Mouse (Mus musculus): ENCODE measurements around the gene Stac3. TPM values are rescaled to one million over a fixed set of nuclear protein-coding genes. Genes with fewer than 3 reads are reported as not detected.

Stac3 gene
- polyA plus RNA-seq, 1 experiment = 9.8 TPM

DNA sequence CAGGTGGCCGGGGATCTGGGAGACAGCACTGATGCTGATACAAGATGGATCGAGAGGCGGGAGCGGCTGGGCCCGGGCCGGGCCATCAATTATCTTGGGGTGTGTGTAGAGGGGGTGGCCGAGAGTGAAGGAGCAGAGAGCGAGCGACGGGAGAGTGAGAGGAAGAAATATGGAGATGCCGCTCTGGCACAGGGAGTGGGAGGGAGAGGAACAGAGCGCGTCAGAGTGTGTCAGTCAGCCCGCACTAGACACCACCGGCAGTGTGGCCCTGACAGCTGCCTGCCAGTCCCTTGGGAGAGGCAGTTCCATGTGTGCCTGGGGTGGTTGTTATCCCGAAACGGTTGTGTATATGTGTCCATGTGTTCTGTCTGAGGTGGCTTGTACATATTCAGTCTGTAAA is 26.0 kb downstream of the Stac3 start:
- no peak for TF ChIP-seq POLR2A (IDR thresholded peaks at IDR 0.05; ENCODE audit: borderline replicate concordance, extremely low read depth, insufficient read depth, insufficient read length, poor library complexity, severe bottlenecking)
- no peak for TF ChIP-seq CTCF (IDR thresholded peaks at IDR 0.05; ENCODE audit: borderline replicate concordance, extremely low read depth, insufficient read depth, insufficient read length)
- DNase-seq (ENCODE audit: low read depth) = peak; percentile 71

DNA sequence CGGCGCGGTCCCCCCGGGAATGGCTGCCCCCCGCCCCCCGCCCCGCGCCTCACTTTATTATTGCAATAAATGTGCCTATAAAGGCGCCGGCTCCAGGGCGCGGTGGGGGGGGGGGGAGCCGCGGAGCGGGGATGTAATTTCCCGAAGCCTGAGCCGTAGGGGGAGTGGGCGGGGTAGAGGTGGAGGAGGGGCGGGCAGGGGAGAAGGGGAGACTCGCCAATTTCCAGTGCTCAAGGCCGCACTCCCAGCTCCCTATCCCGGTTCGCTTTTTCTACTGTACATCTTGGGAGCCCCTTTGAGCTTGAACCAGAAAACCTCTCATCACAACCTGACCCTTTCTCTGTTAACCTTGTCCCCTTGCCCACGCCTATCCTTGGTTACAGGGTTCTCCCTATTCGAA is 29.5 kb downstream of the Stac3 start:
- DNase-seq (ENCODE audit: low read depth) = no peak
- no peak for TF ChIP-seq POLR2A (IDR thresholded peaks at IDR 0.05; ENCODE audit: borderline replicate concordance, extremely low read depth, insufficient read depth, insufficient read length, poor library complexity, severe bottlenecking)
- no peak for TF ChIP-seq CTCF (IDR thresholded peaks at IDR 0.05; ENCODE audit: borderline replicate concordance, extremely low read depth, insufficient read depth, insufficient read length)

DNA sequence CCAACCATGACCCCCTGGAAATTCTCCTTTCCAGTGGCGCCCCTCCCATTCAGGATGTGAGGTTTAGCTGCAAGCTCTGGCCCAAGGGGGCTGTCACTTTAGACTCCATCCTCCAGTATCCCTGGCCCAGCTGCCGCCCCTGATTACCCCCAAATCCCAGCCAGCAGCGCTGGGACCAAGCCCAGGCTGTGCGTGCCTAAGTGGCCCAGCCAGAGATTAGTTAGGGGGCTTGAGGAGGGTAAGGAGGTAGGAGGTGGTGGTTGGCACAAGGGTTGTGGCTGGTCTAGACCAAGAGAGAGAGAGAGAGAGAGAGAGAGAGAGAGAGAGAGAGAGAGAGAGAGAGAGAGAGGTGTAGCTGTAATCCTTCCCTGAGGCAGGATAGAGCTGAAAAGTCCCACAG is 30.1 kb downstream of the Stac3 start:
- TF ChIP-seq CTCF (IDR thresholded peaks at IDR 0.05; ENCODE audit: borderline replicate concordance, extremely low read depth, insufficient read depth, insufficient read length) (no peak), POLR2A (IDR thresholded peaks at IDR 0.05; ENCODE audit: borderline replicate concordance, extremely low read depth, insufficient read depth, insufficient read length, poor library complexity, severe bottlenecking) (no peak)
- peak; percentile 75 for DNase-seq (ENCODE audit: low read depth)

DNA sequence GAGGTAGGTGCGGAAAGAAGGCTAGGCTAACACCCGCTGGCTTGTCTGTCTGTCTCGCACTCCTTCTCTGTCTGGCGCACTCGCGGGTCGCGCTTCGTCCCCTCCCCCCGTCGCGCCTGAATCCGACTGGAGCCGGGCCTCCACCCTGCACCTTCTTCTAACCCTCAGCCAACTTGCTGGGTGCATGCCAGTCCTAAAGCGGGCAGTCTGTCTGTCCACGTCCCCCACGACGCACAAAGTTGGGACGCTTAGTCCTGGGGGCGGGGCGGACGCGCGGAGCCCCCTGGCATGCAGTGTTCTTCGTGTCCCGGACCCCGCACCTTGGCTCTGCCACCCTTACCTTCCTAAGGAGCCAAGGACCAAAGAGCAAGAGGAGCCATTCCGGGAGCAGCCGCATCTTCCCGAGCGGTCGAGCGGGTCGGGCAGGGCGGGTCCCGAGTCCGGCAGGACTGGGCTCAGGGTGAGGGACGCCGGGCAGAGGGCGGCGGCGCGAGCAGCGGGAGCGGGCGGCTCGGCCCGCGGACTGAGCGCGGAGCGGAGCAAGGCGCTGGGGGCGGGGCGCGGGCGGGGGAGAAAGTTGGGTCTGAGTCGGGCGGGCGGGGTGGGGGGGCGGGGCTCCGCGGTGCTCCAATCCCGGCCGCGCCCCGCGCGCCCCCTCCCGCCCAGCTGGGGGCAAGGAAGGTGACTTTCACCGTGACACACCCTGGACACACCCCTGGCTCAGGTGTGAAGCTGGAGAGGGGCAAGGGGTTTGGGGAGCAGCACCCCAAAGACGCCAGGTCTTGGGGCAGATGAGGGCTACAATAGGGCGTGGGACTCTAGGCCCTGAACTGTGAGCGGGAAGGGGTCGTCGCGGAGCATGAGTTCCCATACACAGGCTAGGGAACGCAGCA is 32.8 kb downstream of the Stac3 start, which contains the start of gene Nxph4:
Nxph4 (minus strand) TSS at position 524 of the 893 bp plus-strand sequence.
- DNase-seq (ENCODE audit: low read depth) = no peak
- TF ChIP-seq CTCF (IDR thresholded peaks at IDR 0.05; ENCODE audit: borderline replicate concordance, extremely low read depth, insufficient read depth, insufficient read length) = no peak
- 0 out of 2 replicates have a peak, but pooled peaks have one; percentile 17 for TF ChIP-seq POLR2A (IDR thresholded peaks at IDR 0.05; ENCODE audit: borderline replicate concordance, extremely low read depth, insufficient read depth, insufficient read length, poor library complexity, severe bottlenecking)

DNA sequence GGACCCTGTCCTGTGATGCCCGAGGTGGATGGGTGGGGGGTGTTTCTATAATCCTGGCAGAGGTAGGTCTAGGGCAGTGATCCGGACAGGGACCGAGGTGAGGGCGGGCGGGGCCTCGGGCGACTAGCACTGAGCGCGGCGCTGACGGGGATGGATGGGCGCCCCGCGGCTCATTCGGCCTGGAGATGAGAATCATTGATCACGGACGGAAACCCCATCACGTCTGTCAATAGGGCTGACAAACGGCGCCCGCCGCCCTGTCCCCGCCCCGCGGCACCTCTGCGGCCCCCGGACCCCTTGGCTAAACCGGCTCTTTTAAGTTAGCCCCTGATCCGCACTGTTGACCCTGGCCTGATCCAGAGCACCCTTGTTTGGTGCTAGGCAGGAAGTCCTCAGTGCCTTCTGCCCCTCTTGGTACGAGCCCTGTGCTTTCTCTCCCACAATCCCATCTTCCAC is 33.5 kb downstream of the Stac3 start:
- DNase-seq (ENCODE audit: low read depth) = no peak
- no peak for TF ChIP-seq POLR2A (IDR thresholded peaks at IDR 0.05; ENCODE audit: borderline replicate concordance, extremely low read depth, insufficient read depth, insufficient read length, poor library complexity, severe bottlenecking)
- TF ChIP-seq CTCF (IDR thresholded peaks at IDR 0.05; ENCODE audit: borderline replicate concordance, extremely low read depth, insufficient read depth, insufficient read length) = no peak

DNA sequence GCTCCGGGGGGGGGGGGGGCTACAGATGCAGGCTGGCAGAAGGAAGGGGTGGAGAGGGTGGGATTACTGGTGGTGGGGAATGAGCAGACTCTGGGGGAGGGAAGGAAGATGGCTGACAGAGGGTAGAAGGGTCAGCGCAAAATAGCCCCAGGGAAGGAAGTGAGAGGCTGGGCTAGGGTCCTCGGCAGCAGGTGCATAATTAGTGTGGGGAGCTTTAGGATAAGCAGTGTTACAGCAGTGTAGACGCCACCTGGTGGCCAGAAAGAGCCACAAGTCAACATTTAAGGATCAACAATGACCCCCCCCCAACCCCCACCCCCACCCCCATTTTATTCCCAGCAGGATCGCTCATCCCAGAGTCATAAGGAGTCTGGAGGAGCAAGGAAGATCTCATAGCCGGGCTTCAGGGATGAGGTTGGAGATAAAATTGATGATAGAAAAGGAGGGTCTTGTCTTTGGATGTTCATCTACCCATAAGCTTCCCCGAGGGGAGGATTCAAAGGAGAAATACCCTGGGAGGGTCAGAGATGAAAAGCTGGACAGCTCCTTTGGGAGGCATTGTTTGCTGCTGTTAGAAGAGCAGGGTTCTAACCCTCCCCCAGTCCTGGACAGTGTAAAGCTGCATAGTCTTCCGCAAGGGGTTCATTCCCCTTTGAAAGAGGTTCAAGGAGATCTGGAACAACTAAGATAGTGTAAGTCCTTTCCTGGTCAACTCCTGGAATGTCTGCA is 35.3 kb downstream of the Stac3 start:
- TF ChIP-seq POLR2A (IDR thresholded peaks at IDR 0.05; ENCODE audit: borderline replicate concordance, extremely low read depth, insufficient read depth, insufficient read length, poor library complexity, severe bottlenecking) = no peak
- peak; percentile 61; the same call in 1 of the 2 replicates for TF ChIP-seq CTCF (IDR thresholded peaks at IDR 0.05; ENCODE audit: borderline replicate concordance, extremely low read depth, insufficient read depth, insufficient read length)
- peak; percentile 89 for DNase-seq (ENCODE audit: low read depth)

DNA sequence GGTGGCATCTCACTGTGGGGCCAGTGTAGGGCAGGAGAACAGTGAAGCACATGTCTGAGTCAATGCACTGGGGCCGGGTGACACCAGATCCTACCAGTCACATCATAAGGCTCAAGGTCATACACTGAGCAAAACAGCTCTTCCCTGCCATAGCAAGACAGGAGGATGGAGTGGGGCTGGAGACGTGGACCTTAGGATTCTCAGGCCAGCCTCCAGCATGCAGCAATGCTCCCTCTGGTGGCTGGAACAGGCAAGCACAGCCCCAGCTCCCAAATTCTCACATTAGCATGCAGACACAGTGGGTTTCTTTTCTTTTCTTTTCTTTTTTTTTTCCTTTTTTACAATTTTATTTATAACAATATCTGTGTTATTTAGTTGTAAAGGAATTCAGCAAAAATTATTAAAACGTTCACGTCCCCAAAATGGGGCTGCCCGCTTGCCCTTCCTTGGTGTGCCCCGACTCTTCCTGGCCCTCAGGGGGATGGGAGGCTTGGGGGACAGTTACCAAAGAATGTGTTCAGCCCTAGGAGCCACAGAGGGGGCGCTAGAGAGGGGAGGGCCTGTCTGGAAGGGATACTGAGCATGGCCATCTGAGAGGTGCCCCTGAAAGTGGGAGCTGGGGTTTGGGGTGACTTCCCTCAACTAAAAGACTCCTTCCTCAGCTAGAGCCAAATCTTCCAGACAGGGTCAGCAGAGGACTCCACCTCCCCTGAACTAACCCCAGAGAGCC is 36.5 kb downstream of the Stac3 start:
- TF ChIP-seq POLR2A (IDR thresholded peaks at IDR 0.05; ENCODE audit: borderline replicate concordance, extremely low read depth, insufficient read depth, insufficient read length, poor library complexity, severe bottlenecking) (no peak), CTCF (IDR thresholded peaks at IDR 0.05; ENCODE audit: borderline replicate concordance, extremely low read depth, insufficient read depth, insufficient read length) (peak; percentile 98)

DNA sequence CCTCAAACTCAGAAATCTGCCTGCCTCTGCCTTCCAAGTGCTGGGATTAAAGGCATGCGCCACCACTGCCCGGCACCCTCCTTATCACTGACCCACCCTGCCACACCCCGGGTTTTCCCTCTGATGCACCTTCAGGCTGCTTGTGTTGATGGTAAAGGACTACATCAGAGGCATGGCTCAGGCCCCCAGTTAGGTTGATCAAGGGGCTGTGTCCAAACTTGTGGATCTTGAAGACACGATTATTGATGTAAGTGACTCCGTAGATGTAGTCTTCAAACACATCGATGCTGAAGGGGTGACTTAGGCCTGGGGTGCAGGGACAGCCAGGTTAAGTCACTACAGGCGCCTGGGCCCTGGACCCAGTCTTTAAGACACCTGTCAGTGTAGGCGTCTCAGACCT is 40.0 kb downstream of the Stac3 start:
- TF ChIP-seq CTCF (IDR thresholded peaks at IDR 0.05; ENCODE audit: borderline replicate concordance, extremely low read depth, insufficient read depth, insufficient read length) (no peak), POLR2A (IDR thresholded peaks at IDR 0.05; ENCODE audit: borderline replicate concordance, extremely low read depth, insufficient read depth, insufficient read length, poor library complexity, severe bottlenecking) (no peak)
- DNase-seq (ENCODE audit: low read depth) = no peak

More for the DNA sequence above, 36.5 kb downstream of the Stac3 start:
- DNase-seq (ENCODE audit: low read depth) = peak; percentile 90

DNA sequence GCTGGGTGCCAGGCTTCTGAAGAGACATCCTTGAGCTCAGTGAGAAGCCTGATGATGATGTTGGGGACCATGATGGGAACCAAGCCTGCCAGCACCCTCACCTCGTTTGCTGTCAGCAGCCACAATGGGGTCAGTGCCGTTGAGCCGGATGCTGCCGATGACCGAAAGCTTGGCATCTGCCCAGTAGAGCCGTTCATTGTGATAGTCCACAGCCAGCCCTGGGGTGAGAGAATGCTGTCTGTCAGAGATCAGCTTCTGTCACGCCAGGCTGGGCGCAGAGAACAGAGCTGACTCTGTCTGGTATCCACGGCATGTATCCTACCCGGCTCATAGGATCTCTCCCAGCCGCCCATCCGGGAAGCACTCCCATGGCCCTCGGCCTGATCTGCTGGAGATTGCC is 40.6 kb downstream of the Stac3 start:
- DNase-seq (ENCODE audit: low read depth) = no peak

DNA sequence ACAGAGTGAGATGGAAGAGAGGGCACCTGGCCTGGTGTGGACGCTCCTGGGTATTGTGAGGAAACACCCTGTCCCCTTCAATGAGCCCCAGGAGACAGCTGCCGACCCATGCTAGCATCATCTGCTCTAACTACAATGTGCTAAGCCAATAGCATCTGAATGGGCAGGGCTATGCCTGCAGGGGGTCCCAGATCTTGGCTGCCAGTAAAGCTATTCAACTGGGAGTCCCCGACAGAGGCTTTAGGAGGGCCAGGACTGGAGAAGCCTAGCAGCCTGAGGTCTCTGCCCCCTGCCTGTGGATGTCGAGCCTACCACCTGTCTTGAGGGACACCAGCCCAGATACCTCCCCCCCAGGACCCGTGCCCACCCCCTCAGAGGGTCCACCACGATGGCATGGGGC is 41.2 kb downstream of the Stac3 start:
- TF ChIP-seq POLR2A (IDR thresholded peaks at IDR 0.05; ENCODE audit: borderline replicate concordance, extremely low read depth, insufficient read depth, insufficient read length, poor library complexity, severe bottlenecking) (no peak), CTCF (IDR thresholded peaks at IDR 0.05; ENCODE audit: borderline replicate concordance, extremely low read depth, insufficient read depth, insufficient read length) (no peak)
- no peak for DNase-seq (ENCODE audit: low read depth)

More for the DNA sequence above, 40.6 kb downstream of the Stac3 start:
- no peak for TF ChIP-seq CTCF (IDR thresholded peaks at IDR 0.05; ENCODE audit: borderline replicate concordance, extremely low read depth, insufficient read depth, insufficient read length)
- TF ChIP-seq POLR2A (IDR thresholded peaks at IDR 0.05; ENCODE audit: borderline replicate concordance, extremely low read depth, insufficient read depth, insufficient read length, poor library complexity, severe bottlenecking) = no peak

DNA sequence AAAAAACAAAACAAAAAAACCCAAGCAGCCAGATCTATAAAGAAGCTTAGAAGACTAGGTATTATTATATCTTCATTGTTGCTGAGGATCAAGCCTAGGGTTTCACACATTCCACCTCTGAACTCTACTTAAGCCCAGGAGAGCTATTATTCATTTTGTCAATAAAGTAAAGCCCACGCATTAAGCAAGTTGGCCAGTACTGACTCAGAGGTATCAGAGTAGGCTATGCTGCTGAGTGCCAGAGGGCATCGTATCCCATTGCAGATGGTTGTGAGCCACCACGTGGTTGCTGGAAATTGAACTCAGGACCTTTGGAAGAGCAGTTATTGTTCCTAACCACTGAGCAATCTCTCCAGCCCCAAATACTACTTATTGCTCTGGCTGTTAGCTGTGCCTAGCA is 42.4 kb downstream of the Stac3 start:
- TF ChIP-seq POLR2A (IDR thresholded peaks at IDR 0.05; ENCODE audit: borderline replicate concordance, extremely low read depth, insufficient read depth, insufficient read length, poor library complexity, severe bottlenecking) (no peak), CTCF (IDR thresholded peaks at IDR 0.05; ENCODE audit: borderline replicate concordance, extremely low read depth, insufficient read depth, insufficient read length) (no peak)

More for the DNA sequence above, 42.4 kb downstream of the Stac3 start:
- no peak for DNase-seq (ENCODE audit: low read depth)
